Mouse (Mus musculus): Measurements from ENCODE around the gene Pon1.

- TF ChIP-seq CTCF (IDR thresholded peaks at IDR 0.05; ENCODE audit: borderline replicate concordance, insufficient read depth, low read depth, low read length) (no peak), POLR2A (IDR thresholded peaks at IDR 0.05; ENCODE audit: borderline replicate concordance, insufficient read depth, low read length) (no peak)
Measured at GRCm38 (mm10) chr6:5233812-5234211, 40.1 kb upstream of the Pon1 start.
